Mouse (Mus musculus) brain, embryonic 14.5 days (tissue): Measurements from ENCODE around the gene Zfp3.

Experiments
- CTCF ChIP-seq: fragments of 200-500 bp; IDR thresholded peaks from 2 replicates; pipeline ENCODE4 v1.5.1; 2012; ENCODE audit warnings: inconsistent platforms, mild to moderate bottlenecking, moderate library complexity, borderline replicate concordance; ENCODE audit not compliant: insufficient read depth, insufficient read length; ENCODE audit errors: extremely low read depth
- POLR2A ChIP-seq: fragments of 200-500 bp; IDR thresholded peaks from 2 replicates; pipeline ENCODE4 v1.6.1; 2012; ENCODE audit warnings: mild to moderate bottlenecking, inconsistent platforms, borderline replicate concordance; ENCODE audit not compliant: poor library complexity, insufficient read depth, insufficient read length, severe bottlenecking; ENCODE audit errors: extremely low read depth

- no peak for TF ChIP-seq CTCF
- no peak for TF ChIP-seq POLR2A
These were observed 44.1 kb downstream of the Zfp3 start for GRCm38 (mm10) chr11:70808101-70808500.
